Mouse (Mus musculus) embryonic facial prominence, embryonic 11.5 days (tissue): ENCODE data around the gene H2bfm. TPM values are rescaled to one million over a fixed set of nuclear protein-coding genes. Genes with fewer than 3 reads are reported as not detected.
"Not testable (repeated sequence)": the region's sequence is repeated elsewhere in the genome, so short reads cannot be mapped to it uniquely, and the experiment has no call there.

Experiments
- ATAC-seq: fragments of 200-750 bp; cut with Nextera tagmentation; replicated peaks from 2 replicates; pipeline ENCODE4 v1.8.0; 2017; ENCODE audit warnings: low read depth; ENCODE audit not compliant: insufficient number of reproducible peaks, low FRiP score, low TSS enrichment
- DNase-seq: peaks from one replicate; pipeline ENCODE4 v3.0.0-alpha.2; 2015; ENCODE audit warnings: low spot score
- H3K27ac ChIP-seq: fragments of 300-500 bp; sonication (generic); replicated peaks from 2 replicates; pipeline ENCODE4 v1.5.1; 2014; ENCODE audit warnings: mild to moderate bottlenecking, low read depth, low read length, control low read depth
- H3K27me3 ChIP-seq: fragments of 300-500 bp; sonication (generic); 2 replicates; pipeline ENCODE4 v1.6.1; 2014; ENCODE audit warnings: mild to moderate bottlenecking, low read length, moderate library complexity, mixed read lengths; ENCODE audit not compliant: control insufficient read depth, insufficient read depth
- H3K36me3 ChIP-seq: fragments of 300-500 bp; sonication (generic); replicated peaks from 2 replicates; pipeline ENCODE4 v1.6.1; 2014; ENCODE audit warnings: low read depth, mild to moderate bottlenecking, low read length, moderate library complexity, mixed read lengths; ENCODE audit not compliant: control insufficient read depth, insufficient read depth
- H3K4me1 ChIP-seq: fragments of 300-500 bp; sonication (generic); 2 replicates; pipeline ENCODE4 v1.6.1; 2014; ENCODE audit warnings: low read length, mixed read lengths; ENCODE audit not compliant: control insufficient read depth, insufficient read depth
- H3K4me2 ChIP-seq: fragments of 300-500 bp; sonication (generic); 2 replicates; pipeline ENCODE4 v1.6.1; 2014; ENCODE audit warnings: low read depth, mild to moderate bottlenecking, control low read depth, low read length, moderate library complexity
- H3K4me3 ChIP-seq: fragments of 300-500 bp; sonication (generic); 2 replicates; pipeline ENCODE4 v1.5.1; 2014; ENCODE audit warnings: low read depth, low read length, control low read depth
- H3K9ac ChIP-seq: fragments of 300-500 bp; sonication (generic); replicated peaks from 2 replicates; pipeline ENCODE4 v1.6.1; 2014; ENCODE audit warnings: mild to moderate bottlenecking, control low read depth, low read length
- H3K9me3 ChIP-seq: fragments of 300-500 bp; sonication (generic); replicated peaks from 2 replicates; pipeline ENCODE4 v1.6.1; 2016; ENCODE audit warnings: mild to moderate bottlenecking, low read length, inconsistent platforms, mixed read lengths; ENCODE audit not compliant: control insufficient read depth
- WGBS: fragments of 180-500 bp; shearing (Covaris S2); extraction: QIAGEN DNeasy Blood & Tissue Kit; methylation state at CpG from one replicate; pipeline ENCODE4 v1.1.7; 2014; 5-methylcytosine and 5-hydroxymethylcytosine counted together
- polyA plus RNA-seq: library from polyadenylated mRNA; unstranded; fragments of >200 nt; fragmentation: Nextera tagmentation; extraction: Ambion mirVana; gene quantifications from 2 replicates; pipeline ENCODE4 v1.2.1, GENCODE M21; 2014

Gene H2bfm
- polyA plus RNA-seq, 1 experiment from 2014 or later = not detected

- not testable (repeated sequence) for H3K27me3 ChIP-seq, ATAC-seq, H3K9ac ChIP-seq, DNase-seq, H3K4me1 ChIP-seq, H3K36me3 ChIP-seq, H3K27ac ChIP-seq, H3K9me3 ChIP-seq
- WGBS = 86% methylated on average over 6 of the region's 6 CpGs
- Histone ChIP-seq H3K4me2 (peak within 1 kb of the TSS; percentile 37), H3K4me3 (peak within 1 kb of the TSS; percentile 38)
Measured at GRCm38 (mm10) chrX:136975397-136975796, 48.3 kb downstream of the H2bfm start, which contains the start of gene Tmsb15b2. Gene Tmsb15b2, minus strand, starts transcription at chrX:136975497.

- Histone ChIP-seq H3K27ac (no peak within 1 kb of the TSS), H3K4me3 (peak within 1 kb of the TSS; percentile 38), H3K27me3 (no peaks in the 10 kb centered on the region), H3K4me2 (peak within 1 kb of the TSS; percentile 37), H3K9me3 (no peaks in the 10 kb centered on the region), H3K36me3 (no peaks in the 10 kb centered on the region), H3K9ac (no peak within 1 kb of the TSS; the same call in 1 of the 2 replicates), H3K4me1 (no peaks in the 10 kb centered on the region)
- DNase-seq (peak; percentile 83), ATAC-seq (peak; percentile 100)
- WGBS = 26% methylated on average over 15 of the region's 15 CpGs
Measured at GRCm38 (mm10) chrX:136976424-136977084, 49.4 kb downstream of the H2bfm start, which contains the start of the genes Tmsb15l and Tmsb15b1. Gene Tmsb15l, minus strand, starts transcription at chrX:136976869. Gene Tmsb15b1, minus strand, starts transcription at chrX:136976874.

Other genes starting within 250 kb of the H2bfm start
- 9.5 and 11.5 TPM in 2 replicates for gene Tceal1, start 219.3 kb upstream of the H2bfm start, polyA plus RNA-seq
- gene Morf4l2, start 183.6 kb upstream of the H2bfm start, polyA plus RNA-seq = 688 and 708 TPM in 2 replicates
- 0.14 TPM in 1 of 2 replicates, not detected in the other for gene Glra4, start 147.2 kb upstream of the H2bfm start, polyA plus RNA-seq
- 15.8 and 16.0 TPM in 2 replicates for gene Plp1, start 104.7 kb upstream of the H2bfm start, polyA plus RNA-seq
- 0.77 and 1.6 TPM in 2 replicates for gene Rab9b, start 58.6 kb upstream of the H2bfm start, polyA plus RNA-seq
- gene Tmsb15b2, start 48.2 kb downstream of the H2bfm start, polyA plus RNA-seq = 92.4 and 92.5 TPM in 2 replicates
- 11.8 and 12.9 TPM in 2 replicates for gene Tmsb15l, start 49.5 kb downstream of the H2bfm start, polyA plus RNA-seq
- 30.6 and 35.8 TPM in 2 replicates for gene Tmsb15b1, start 49.5 kb downstream of the H2bfm start, polyA plus RNA-seq
- gene Zcchc18, start 65.8 kb downstream of the H2bfm start, polyA plus RNA-seq = 59.5 and 61.3 TPM in 2 replicates
- 13.4 TPM in 2 replicates for gene Slc25a53, start 111.0 kb downstream of the H2bfm start, polyA plus RNA-seq
- 14.7 and 16.6 TPM in 2 replicates for gene Fam199x, start 122.3 kb downstream of the H2bfm start, polyA plus RNA-seq
- gene Esx1, start 194.8 kb downstream of the H2bfm start, polyA plus RNA-seq = not detected in 2 replicates